Mouse (Mus musculus): ENCODE results near the gene C87436. TPM values are rescaled to one million over a fixed set of nuclear protein-coding genes. Genes with fewer than 3 reads are reported as not detected.
A peak's percentile ranks its signal among the peaks of the same experiment; 100 is the strongest.

Gene C87436
- total RNA-seq, 2 experiments from 2014 or later: 25.6 to 45.4 TPM

DNA sequence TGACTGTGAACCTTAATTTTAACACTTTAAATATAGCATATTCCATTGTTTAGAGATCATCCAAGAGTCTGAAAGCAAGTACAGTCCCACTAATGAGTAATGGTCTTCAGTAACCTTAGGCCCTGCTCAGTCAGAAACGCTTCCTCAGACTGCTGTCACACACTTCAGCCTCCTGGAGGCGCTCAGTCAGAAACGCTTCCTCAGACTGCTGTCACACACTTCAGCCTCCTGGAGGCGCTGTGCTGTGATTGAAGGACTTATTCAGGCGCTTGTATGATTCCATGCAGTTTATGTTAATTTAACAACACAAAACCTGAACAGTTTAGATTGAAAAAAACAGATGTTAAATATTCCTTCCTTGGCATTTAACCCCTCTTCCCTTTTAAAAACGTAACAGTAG is 17.7 kb upstream of the C87436 start:
- peak; percentile 97 for ATAC-seq (replicated peaks; ENCODE audit: poor library complexity)

GRCm38 (mm10) chr6:86426358-86426757 is 11.8 kb upstream of the C87436 start, which contains the start of gene Gm44790:
Gm44790 (plus strand) TSS chr6:86426658.
- no peak for ATAC-seq (replicated peaks; ENCODE audit: poor library complexity)

DNA sequence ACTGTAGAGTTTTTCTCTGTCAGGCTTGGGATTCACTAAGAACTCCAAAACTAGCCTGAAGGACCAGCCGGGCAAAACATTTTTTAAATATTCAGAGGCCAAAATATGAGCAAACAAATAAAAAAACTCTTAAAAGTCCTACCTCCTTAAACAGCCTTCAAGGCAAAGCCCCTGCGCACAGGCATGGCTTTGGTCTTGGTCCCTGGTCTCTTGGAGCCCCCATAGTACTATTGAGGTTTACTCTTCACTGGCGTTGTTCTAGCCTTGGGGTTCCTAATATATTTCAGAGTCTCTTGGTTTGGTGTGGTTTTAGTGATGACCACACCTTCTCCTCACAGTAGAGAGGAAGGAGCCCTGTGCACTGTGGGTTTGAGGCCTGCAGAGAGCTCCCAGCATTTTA is 6.6 kb upstream of the C87436 start:
- no peak for ATAC-seq (replicated peaks; ENCODE audit: poor library complexity)

GRCm38 (mm10) chr6:86433696-86434095 is 4.5 kb upstream of the C87436 start:
- ATAC-seq (replicated peaks; ENCODE audit: poor library complexity): no peak

DNA sequence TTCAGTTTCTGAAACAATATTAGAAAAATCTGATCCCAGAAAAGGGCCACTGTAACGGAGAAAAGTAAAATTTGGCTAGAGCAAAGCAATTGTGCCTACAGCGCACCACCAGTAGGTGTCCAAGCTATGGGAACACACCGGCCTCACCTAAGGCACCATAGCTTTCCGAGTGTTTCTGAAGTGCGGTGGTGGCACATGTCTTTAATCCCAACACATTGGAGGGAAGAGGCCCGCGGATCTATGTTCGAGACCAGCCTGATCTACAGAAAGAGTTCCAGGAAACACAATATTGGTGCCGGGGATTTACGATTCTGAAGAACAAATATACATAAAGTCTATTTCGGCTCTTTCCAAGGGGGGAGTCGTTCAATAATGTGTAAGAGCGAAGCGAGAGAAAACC is 463 bp upstream of the C87436 start:
- peak; percentile 70 for ATAC-seq (replicated peaks; ENCODE audit: poor library complexity)

DNA sequence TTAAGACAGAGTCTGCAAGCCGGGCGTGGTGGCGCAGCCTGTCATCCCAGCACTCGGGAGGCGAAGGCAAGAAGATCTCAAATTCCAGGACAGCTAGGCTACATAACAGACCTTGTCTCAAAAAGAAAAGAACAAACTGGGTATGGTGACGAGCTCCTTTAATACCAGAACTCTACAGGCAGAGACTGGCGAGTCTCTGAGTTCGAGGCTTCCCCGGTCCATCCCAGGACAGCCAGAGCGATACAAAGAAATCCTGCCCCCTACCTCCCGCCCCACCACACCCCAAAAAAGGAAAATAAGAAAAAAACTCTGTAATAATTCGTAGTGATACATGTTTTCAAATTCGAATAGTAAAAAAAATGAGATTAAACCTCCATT is 934 bp downstream of the C87436 start:
- ATAC-seq (replicated peaks; ENCODE audit: poor library complexity): no peak

DNA sequence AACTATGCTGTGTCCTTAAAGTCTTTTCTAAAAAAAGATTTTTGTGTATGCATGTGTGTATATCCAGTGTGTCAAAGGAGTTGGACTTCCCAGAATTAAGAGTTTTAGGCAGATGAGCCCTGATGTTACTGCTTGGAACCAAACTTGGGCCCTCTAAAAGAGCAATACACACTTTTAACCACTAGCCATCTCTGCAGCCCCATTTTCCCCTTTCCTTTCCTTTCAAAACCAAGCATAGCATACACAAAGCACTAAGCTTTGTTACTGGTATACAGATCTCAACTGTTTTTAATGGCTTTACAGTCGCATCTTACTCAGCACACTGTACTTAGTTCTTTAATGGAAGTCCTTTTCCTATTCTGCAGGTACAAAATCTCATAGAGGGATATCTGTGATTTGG is 1.4 kb downstream of the C87436 start:
- no peak for ATAC-seq (replicated peaks; ENCODE audit: poor library complexity)

DNA sequence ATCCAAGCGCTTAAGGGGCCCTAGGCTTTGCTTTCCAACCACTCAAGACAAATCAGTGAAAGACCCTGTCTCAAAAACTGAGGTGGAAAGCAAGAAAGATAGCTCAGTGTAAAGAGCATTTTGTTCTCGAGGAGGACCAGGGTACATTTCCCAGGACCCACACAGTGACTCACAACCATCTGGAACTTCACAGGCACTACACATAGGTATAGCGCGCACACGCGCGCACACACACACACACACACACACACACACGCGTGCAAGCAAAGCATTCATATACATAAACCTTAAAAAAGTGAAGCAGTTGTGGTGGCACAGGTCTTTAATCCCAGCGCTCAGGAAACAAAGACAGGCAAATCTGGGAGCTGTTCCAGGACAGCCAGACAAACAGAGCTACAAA is 3.4 kb downstream of the C87436 start:
- no peak for ATAC-seq (replicated peaks; ENCODE audit: poor library complexity)

- ATAC-seq (replicated peaks; ENCODE audit: poor library complexity): no peak
Observed at GRCm38 (mm10) chr6:86445551-86445950, 7.4 kb downstream of the C87436 start.

GRCm38 (mm10) chr6:86446927-86447568 is 8.9 kb downstream of the C87436 start:
- ATAC-seq (replicated peaks; ENCODE audit: poor library complexity): peak; percentile 31

GRCm38 (mm10) chr6:86456727-86457126 is 18.6 kb downstream of the C87436 start:
- no peak for ATAC-seq (replicated peaks; ENCODE audit: poor library complexity)

DNA sequence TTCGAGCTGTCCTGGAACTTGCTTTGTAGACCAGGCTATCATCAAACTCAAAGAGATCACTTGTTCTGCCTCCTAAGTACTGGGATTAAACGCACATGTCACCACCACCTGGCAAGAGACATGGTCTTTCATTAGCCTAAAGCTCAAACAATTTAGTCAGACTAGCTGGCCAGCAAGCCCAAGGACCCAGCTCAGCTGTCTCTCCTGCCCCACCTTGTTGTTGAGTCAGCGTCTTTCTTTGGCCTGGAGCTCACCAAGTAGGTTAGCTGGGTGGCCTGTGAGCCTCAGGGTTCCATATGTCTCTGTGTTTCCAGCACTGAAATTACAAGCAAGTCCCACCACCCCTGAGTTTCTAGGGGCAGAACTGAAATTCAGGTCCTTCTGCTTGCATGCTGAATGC is 24.9 kb downstream of the C87436 start:
- ATAC-seq (replicated peaks; ENCODE audit: poor library complexity): no peak

DNA sequence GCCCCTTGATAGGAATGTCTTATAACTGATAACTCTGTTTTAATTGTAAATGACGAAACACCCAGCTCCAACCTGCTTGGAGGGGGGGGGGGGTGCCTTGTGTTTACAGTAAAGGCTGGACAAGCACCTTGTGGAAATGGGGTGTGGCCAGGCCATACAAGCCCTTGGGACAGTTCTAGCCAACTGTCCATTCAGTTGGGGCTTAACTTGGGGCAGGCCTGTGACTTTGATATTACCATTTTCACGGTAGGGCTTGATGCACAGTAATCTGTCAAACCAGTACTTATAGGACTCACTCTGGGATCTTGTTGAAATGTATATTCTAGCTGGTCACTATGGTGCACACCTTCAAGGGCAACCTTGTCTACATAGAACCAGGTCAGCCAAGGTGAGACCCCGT is 33.1 kb downstream of the C87436 start:
- ATAC-seq (replicated peaks; ENCODE audit: poor library complexity): no peak

DNA sequence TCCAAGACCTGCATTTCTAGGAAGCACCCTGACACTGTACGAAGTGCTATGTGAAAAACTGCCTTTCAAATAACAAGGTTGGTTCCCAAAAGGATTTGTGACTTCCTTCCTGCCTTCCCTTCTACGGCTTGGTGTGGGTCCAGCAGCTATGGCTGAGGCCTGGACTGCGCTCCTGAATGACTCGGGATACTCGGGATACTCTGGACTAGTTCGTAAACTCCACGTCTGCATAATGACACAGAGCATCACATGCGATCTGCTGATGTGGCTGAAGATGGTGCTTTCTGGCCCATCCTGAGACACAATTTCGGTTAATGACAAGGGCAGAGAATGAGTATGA is 33.6 kb downstream of the C87436 start:
- ATAC-seq (replicated peaks; ENCODE audit: poor library complexity): peak; percentile 24; the same call in 1 of the 2 replicates

DNA sequence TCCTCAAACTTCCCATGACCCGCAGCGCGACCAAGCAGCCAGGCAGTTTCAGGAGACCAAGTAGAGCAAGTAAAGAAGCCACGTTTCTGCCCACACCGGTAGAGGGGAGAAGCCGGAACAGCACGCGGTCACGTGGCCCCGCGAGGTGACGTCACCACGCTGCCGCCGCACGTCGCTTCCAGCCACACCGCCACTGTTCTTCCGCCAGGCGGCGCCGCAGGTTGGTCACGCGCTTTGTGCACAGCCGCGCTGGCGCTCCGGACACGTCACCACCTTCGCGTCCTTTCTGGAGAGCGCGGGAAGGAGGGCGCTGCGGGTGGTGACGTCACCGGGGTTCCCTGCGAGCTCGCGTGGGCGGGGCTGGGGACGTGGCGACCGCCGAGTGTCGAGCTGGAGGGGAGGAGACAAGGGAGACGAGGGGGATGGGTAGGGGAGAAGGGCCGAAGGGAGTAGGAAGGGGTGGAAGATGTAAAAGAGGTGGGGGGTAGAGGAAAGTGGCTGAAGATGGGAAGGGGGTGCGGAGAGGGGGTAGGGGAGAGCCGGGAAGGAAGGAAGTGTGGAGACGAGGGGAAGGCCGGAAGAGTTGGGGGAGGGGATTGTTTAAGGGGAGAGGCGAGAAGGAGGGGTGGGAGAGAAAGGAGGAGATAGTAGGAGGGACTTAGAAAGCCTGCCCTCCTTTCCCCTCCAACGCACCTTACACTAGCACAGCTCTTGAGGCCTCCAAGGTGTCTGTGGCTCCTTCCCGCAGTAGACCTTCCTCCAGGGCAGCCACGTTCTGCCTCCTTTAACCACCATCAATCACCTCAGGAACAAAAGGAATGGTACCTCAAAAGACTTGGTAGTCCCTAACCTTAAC is 34.2 kb downstream of the C87436 start:
- ATAC-seq (replicated peaks; ENCODE audit: poor library complexity): peak; percentile 90

- ATAC-seq (replicated peaks; ENCODE audit: poor library complexity): no peak
Observed at GRCm38 (mm10) chr6:86473077-86473476, 34.9 kb downstream of the C87436 start.

DNA sequence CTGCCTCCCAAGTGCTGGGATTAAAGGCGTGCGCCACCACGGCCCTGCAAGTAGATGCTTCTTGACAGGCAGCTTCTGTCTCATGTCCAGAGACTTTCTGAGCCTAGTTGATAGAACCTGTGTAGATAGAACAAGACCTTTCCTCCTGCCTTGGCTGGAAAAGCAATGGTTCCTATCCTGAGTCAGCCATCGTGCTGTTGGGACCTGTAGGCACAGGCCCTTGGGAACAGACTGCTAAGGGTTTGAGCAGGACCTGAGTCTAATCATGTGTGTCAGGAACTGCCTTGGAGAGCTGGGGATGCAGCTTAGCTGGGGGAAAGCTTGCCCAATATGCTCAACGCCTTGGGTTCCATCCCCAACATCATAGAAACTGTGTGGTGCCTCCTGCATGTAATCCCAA is 35.9 kb downstream of the C87436 start:
- ATAC-seq (replicated peaks; ENCODE audit: poor library complexity): no peak

DNA sequence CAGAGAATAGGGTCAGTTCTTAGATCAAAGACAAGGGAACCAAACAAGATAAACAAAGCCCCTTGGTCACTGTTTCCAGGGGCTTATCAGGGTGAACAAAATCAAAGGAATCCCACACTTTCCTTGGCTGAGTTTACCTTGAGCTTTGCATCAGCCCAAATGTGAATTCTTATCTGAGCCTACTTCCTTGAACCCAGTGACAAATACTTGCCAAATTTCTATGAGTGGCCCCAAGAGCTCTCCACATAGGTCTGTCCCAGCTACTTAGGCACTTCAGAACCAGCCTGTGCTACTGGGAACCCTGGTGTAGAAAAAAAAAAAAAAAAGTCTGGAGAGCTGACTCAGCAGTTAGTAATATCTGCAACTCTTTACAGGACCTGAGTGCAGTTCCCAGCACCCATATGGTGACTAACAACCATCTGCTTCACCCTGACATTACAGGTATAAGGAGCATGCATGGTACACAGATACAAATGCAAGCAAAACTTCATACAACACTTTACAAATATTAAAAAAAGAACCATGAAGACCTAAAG is 36.5 kb downstream of the C87436 start:
- no peak for ATAC-seq (replicated peaks; ENCODE audit: poor library complexity)

GRCm38 (mm10) chr6:86475462-86476167 is 37.4 kb downstream of the C87436 start:
- ATAC-seq (replicated peaks; ENCODE audit: poor library complexity): no peak

GRCm38 (mm10) chr6:86476931-86477330 is 38.8 kb downstream of the C87436 start:
- ATAC-seq (replicated peaks; ENCODE audit: poor library complexity): no peak

DNA sequence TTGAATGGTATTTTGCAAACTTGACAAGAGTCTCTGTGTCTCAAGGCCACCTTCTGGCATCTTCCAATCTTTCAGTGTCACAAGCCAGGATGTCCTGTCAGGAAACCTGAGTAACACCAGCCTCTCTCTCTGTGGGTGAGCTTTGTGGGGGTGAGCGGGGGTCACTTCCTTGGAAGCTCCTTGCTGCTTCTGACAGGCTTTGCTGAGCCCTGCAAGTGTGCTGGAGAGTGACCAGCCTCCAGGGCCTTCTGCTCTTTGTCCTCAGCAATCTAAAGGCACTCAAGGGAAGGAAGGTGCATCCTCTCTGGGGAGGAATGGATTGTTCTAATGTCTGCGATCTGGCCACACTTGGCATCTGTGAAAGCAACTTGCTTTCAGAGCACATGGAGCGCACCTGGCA is 41.1 kb downstream of the C87436 start:
- ATAC-seq (replicated peaks; ENCODE audit: poor library complexity): peak; percentile 41

GRCm38 (mm10) chr6:86479816-86480188 is 41.6 kb downstream of the C87436 start:
- ATAC-seq (replicated peaks; ENCODE audit: poor library complexity): no peak

All from megakaryocyte progenitor cell, adult 5-6 weeks (primary cell).